Mouse (Mus musculus) embryonic fibroblast, embryonic 13.5 days (primary cell): ENCODE measurements around the gene Dtl.

Experiments
- CTCF ChIP-seq: IDR thresholded peaks from 2 replicates; pipeline ENCODE4 v1.5.1; 2011; ENCODE audit warnings: mild to moderate bottlenecking, control low read depth, low read length, moderate library complexity, borderline replicate concordance; ENCODE audit not compliant: insufficient read depth
- POLR2A ChIP-seq: IDR thresholded peaks from 2 replicates; pipeline ENCODE4 v1.6.1; 2011; ENCODE audit warnings: low read depth, mild to moderate bottlenecking, control low read depth, low read length, moderate library complexity

DNA sequence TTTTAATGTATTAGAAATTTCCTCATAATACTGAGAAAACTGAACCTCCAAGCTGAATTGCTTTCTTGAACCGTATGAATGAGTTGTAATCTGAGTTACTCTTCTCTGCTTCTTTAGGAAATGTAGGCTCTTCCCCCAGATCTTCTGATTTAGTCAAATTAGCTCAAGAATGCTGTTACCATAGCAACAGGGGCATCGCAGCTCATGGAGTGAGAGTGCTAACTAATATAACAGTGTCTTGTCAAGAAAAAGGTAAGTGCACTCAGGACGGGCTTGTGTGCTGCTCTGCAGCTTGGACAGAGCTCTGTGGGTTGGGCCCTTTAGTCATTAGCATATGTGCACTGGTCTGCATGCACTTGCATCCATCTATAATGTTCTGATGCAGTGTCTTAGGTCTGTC, 29.3 kb upstream of the Dtl start:
- no peak for TF ChIP-seq CTCF
- TF ChIP-seq POLR2A, result no peak
